Mouse (Mus musculus) mesoderm, embryonic 11.5 days (tissue): ENCODE data around the gene Ttc7.
A peak's percentile ranks its signal among the peaks of the same experiment; 100 is the strongest.

Experiments used
- DNase-seq: peaks from one replicate; pipeline ENCODE4 v3.0.0-alpha.2; 2012; ENCODE audit warnings: low read depth, low spot score

The Ttc7 gene

GRCm38 (mm10) chr17:87365268-87365667 lies 82.6 kb downstream of the Ttc7 start:
- DNase-seq = no peak

GRCm38 (mm10) chr17:87366520-87366919 lies 83.8 kb downstream of the Ttc7 start:
- DNase-seq = no peak

GRCm38 (mm10) chr17:87367228-87367627 lies 84.5 kb downstream of the Ttc7 start:
- no peak for DNase-seq

GRCm38 (mm10) chr17:87367640-87368039 lies 85.0 kb downstream of the Ttc7 start:
- no peak for DNase-seq

GRCm38 (mm10) chr17:87368481-87368880 lies 85.8 kb downstream of the Ttc7 start:
- DNase-seq = no peak

GRCm38 (mm10) chr17:87369270-87369759 lies 86.6 kb downstream of the Ttc7 start:
- DNase-seq = no peak

- no peak for DNase-seq
Measured at GRCm38 (mm10) chr17:87372189-87372588, 89.5 kb downstream of the Ttc7 start.

- DNase-seq = no peak
Measured at GRCm38 (mm10) chr17:87373327-87373726, 90.6 kb downstream of the Ttc7 start.

GRCm38 (mm10) chr17:87375941-87376511 lies 93.3 kb downstream of the Ttc7 start:
- peak; percentile 64 for DNase-seq

GRCm38 (mm10) chr17:87376831-87377471 lies 94.3 kb downstream of the Ttc7 start:
- peak; percentile 52 for DNase-seq

- no peak for DNase-seq
Measured at GRCm38 (mm10) chr17:87377536-87377935, 94.8 kb downstream of the Ttc7 start.

GRCm38 (mm10) chr17:87378354-87379159 lies 95.9 kb downstream of the Ttc7 start:
- DNase-seq = peak; percentile 76

GRCm38 (mm10) chr17:87379160-87379624 lies 96.5 kb downstream of the Ttc7 start:
- DNase-seq = no peak

- no peak for DNase-seq
Measured at GRCm38 (mm10) chr17:87379821-87380220, 97.1 kb downstream of the Ttc7 start.

GRCm38 (mm10) chr17:87380681-87381080 lies 98.0 kb downstream of the Ttc7 start:
- DNase-seq = no peak

GRCm38 (mm10) chr17:87385835-87386234 lies 103.1 kb downstream of the Ttc7 start:
- no peak for DNase-seq

GRCm38 (mm10) chr17:87387068-87387467 lies 104.4 kb downstream of the Ttc7 start:
- DNase-seq = no peak

- DNase-seq = no peak
Measured at GRCm38 (mm10) chr17:87391242-87391641, 108.6 kb downstream of the Ttc7 start.

- no peak for DNase-seq
Measured at GRCm38 (mm10) chr17:87397088-87397487, 114.4 kb downstream of the Ttc7 start.

- DNase-seq = no peak
Measured at GRCm38 (mm10) chr17:87402444-87402843, 119.8 kb downstream of the Ttc7 start.

- no peak for DNase-seq
Measured at GRCm38 (mm10) chr17:87403462-87403861, 120.8 kb downstream of the Ttc7 start.

- DNase-seq = no peak
Measured at GRCm38 (mm10) chr17:87405576-87405975, 122.9 kb downstream of the Ttc7 start.
